Mouse (Mus musculus): ENCODE data around the gene Tubb4b.
"Not testable (repeated sequence)": the region's sequence is repeated elsewhere in the genome, so short reads cannot be mapped to it uniquely, and the experiment has no call there.

Tubb4b gene

DNA sequence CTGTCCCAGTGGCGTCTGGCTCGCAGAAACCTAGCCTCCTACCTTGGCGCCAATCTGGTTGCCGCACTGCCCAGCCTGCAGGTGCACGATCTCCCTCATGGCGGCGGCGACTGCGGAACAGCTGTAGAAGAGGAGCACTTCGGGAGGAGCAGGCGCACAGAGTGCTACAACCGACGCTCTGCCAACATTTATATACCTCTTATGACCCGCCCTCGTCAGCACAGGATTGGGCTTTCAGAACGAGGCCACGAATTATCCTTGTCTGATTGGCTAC lies at the start of gene Tubb4b:
Gene Tubb4b, minus strand, starts transcription at position 211 of the 274 bp plus-strand sequence.
- in situ Hi-C loops (cut with MboI, MseI): no loop called here

GRCm38 (mm10) chr2:25273010-25273409 lies 48.5 kb upstream of the Tubb4b start:
- in situ Hi-C loops (cut with MboI, MseI): no loop called here

GRCm38 (mm10) chr2:25272515-25272914 lies 48.0 kb upstream of the Tubb4b start:
- in situ Hi-C loops (cut with MboI, MseI): no loop called here

GRCm38 (mm10) chr2:25271827-25272511 lies 47.5 kb upstream of the Tubb4b start, which contains the start of the genes Ssna1 and Anapc2:
Gene Ssna1 (minus strand): TSS chr2:25272438.
Gene Anapc2 (plus strand): TSS chr2:25272478.
- in situ Hi-C loops (cut with MboI, MseI): no loop called here

DNA sequence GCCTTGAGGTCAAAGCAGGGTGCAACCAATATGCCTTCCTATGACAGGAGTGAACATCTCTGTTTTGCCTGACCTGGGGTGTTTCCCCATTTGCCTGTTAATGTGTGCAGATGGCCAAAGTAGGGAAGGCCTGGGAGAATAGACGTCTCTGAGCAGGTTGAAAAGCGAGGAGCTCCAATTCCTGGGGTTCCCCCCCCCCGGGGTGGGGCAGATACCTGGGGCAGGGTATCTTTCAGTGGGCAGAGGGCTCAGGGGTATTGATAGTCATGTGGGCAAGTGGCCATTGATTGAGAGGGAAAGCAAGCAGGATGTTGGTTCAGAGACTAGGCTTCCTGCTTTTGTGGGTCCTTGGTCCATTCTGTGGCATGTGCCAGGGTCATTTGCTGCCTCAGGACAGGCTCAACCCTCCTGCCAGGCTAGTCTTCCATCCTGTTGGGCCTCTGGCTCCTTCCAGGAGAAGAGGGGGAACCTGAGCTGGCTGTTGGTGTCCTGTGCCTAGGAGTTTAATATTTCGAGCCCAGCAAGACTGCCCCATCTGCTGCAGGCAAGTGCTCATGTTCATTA lies 43.3 kb upstream of the Tubb4b start:
- in situ Hi-C loops (cut with MboI, MseI): no loop called here

GRCm38 (mm10) chr2:25267241-25267640 lies 42.7 kb upstream of the Tubb4b start:
- in situ Hi-C loops (cut with MboI, MseI): no loop called here

GRCm38 (mm10) chr2:25266720-25267119 lies 42.2 kb upstream of the Tubb4b start:
- in situ Hi-C loops (cut with MboI, MseI): no loop called here

DNA sequence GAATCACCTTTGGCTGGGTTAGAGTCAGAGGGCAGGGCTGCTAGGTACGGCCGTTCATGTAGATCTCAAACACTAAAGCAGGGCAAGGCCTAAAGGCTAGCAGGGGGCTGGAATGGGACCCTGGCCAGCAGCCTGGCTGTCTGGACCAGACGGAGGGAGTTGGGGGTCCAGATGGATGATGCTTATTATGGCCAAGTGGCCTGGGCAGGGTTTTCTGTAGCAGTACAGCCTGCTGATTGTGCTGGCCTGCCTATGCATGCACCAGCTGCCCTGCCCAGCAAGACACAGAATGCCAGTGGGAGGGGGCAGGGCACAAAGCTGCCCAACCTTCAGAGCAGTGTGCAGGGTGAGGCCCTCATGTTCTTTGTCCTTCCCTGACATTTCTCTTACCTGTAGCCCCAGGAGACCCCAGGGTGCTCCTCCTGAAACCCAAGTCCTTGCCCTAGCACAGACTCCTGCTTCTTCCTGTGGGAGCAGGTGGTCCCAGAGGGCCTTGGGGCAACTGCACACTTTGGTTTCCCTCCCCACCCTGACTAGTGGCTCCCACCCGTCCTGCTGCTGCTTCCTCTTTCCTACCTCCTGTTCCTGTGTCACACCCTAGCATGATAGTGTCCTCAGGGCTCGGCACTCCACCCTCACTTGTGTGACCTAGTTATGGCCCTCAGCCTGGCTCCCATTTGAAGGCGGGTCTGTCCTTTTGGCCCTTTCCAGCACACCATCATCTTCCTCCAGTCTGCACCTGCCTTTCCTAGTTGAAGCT lies 41.6 kb upstream of the Tubb4b start:
- in situ Hi-C loops (cut with MboI, MseI): no loop called here

DNA sequence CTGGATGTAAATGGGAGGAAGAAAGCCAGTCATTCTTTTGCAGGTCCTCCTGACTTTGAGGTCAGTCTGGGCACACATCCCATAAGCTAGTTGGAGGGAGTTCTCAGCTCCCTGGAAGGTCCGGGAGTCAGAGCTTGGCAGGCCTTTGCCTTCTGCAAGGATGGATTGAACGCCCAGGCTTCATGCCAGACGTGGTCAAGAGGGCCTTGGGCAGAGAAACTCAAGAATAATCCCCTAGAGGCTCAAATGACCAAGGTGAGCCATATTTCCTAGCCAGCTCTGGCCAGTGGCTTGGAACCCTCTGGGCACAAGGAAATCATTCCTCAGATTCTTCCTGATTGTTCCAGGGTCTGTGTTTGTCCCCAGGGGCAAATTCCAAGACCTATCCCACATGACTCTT lies 40.3 kb upstream of the Tubb4b start:
- in situ Hi-C loops (cut with MboI, MseI): no loop called here

GRCm38 (mm10) chr2:25264286-25264660 lies 39.8 kb upstream of the Tubb4b start:
- in situ Hi-C loops (cut with MboI, MseI): no loop called here

DNA sequence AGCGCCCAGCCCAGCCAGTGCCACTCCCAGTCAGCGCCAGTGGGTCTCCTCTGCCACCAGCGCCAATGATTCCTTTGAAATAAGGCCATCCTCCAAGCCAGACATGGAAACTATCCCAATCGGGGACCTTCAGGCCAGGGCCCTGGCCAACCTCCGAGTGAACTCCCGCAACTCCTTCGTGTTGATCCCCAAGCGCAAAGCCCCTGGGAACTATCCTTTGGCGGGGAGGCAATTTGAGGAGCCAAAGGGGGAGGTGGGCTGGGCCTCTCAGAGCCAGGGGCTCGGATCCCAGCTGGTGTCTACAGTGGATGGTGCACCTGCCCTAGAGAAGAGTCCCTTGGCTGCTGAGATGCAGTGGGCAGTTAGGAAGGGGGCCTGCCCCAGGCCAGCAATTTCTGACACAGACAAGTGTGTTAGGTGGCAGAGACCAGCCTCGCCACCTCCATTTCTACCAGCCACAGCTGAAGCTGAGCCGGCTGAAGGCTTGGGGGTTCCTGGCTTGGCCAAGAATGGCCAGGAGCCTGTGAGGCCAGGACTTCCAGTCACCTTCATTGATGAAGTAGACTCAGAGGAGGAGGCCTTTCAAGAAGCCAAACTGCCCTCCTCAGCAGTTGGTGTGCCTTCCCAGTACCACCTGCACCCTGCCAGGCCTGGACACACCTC lies 39.3 kb upstream of the Tubb4b start:
- in situ Hi-C loops (cut with MboI, MseI): no loop called here

GRCm38 (mm10) chr2:25262795-25263622 lies 38.5 kb upstream of the Tubb4b start:
- in situ Hi-C loops (cut with MboI, MseI): no loop called here

DNA sequence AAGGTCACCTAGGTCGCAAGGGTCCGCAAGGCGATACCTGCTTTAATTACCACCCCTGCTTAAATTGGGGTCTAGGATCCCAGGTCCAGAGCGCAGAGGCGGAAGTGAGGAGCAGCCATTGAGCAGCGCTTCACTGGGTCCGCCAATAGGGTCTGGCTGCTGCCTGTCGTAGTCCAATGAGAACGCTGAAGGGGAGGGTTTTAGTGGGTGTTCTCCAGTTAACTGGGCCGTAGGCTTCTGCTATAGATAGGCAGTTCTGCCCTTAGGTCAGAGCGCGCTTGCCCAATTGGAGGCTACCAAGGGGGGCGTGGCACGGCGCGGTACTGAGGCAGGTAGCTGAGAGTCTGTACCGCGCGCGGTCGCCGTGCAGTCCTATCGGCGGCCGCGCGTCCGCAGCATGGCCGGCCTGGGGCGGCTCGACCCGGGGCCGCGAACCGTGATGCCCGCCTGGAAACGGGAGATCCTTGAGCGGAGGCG lies 37.8 kb upstream of the Tubb4b start, which contains the start of gene Tprn:
Gene Tprn, plus strand, starts transcription at position 328 of the 477 bp plus-strand sequence.
- in situ Hi-C loops (cut with MboI, MseI): no loop called here

DNA sequence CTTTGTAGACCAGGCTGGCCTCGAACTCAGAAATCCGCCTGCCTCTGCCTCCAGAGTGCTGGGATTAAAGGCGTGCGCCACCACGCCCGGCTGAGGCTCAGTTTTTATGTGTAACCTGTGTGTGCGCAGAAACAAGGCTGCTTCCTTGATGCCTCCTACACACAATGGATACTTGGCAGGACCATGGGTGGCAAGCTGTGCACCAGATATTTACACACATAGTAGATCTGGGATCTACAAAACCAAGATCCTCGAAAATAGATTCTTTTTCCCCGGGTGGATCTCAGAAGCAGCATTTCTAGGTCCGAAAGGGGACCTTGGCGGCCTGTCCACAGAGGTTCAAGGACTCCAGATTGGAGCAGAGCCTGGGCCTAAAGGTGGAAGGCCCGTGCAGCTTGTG lies 37.4 kb upstream of the Tubb4b start:
- in situ Hi-C loops (cut with MboI, MseI): no loop called here

GRCm38 (mm10) chr2:25258887-25259286 lies 34.4 kb upstream of the Tubb4b start:
- in situ Hi-C loops (cut with MboI, MseI): no loop called here

DNA sequence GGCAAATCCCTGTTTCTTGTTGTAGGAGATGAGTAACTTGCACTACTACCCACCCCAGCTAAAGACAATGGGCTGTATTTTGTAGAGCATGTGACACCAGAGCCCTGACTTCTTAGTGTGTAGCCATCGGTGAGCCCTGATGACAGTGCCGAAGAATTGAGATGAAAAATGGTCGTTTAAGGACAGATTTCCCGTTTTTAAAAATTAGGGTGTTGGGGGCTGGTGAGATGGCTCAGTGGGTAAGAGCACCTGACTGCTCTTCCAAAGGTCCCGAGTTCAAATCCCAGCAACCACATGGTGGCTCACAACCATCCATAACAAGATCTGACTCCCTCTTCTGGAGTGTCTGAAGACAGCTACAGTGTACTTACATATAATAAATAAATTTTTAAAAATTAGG lies 32.7 kb upstream of the Tubb4b start:
- in situ Hi-C loops (cut with MboI, MseI): not testable (repeated sequence)

DNA sequence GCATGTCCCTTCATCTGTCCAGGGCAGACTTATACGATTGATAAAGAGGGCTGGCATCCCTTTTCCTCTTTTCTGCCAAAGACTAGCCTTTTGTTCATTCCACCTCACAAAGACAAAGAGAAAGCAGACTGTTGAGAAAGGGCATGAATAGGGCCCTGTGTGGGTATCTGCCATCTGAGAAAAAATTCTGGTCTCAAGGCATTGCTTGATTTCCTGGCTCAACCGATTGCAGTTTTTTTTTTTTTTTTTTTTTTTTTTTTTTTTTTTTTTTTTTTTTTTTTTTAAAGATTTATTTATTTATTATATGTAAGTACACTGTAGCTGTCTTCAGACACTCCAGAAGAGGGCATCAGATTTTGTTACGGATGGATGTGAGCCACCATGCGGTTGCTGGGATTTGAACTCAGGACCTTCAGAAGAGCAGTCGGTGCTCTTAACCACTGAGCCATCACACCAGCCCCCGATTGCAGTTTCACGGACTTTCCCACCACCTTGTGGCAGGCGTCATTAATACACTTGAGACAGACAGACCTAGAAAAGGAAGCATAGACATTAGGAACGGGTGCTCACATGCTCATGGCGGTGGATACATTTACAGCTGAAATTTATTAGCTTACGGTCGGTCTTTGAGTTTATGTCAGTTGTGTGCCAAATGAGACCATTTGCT lies 32.1 kb upstream of the Tubb4b start:
- in situ Hi-C loops (cut with MboI, MseI): not testable (repeated sequence)

DNA sequence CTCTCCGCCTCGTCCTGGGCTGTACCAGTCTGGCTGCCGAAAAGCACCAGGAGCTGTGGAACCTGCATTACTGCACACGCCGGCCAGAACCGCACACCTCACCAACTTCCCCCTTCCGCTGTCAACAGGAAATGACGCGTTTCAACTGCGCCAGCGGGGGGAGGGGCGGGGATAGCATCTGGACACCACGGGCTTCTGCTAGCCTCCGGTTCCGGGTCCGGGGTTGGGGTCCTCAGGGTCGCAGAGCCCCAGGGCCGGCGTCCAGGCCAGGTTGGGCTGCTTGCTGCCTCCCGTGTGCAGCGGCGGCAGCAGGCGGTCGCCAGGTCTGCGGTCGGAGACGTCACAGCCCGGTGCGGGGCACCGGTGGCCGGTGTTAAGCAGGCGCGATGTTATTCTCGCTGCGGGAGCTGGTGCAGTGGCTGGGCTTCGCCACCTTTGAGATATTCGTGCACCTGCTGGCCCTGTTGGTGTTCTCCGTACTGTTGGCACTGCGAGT lies 30.8 kb upstream of the Tubb4b start, which contains the start of gene Tmem203:
Gene Tmem203, plus strand, starts transcription at position 156 of the 496 bp plus-strand sequence.
- in situ Hi-C loops (cut with MboI, MseI): no loop called here

DNA sequence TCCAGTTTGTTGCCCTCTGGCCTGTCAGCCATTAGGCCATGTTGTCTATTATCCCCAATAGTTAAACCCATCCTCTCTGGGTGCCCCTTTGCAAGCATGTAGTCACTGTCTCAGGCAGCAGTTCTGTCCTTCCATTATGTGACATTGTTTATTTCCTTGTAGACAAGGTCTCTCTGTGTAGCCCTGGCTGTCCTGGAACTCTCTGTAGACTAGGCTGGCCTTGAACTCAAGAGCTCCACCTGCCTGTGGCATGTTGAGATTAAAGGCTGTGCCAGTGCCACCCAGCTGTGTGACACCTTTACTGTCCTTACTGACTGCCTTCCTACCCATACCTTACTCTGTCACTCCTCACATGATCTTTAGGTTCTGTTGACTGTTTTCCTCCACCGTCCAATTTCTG lies 27.8 kb upstream of the Tubb4b start:
- in situ Hi-C loops (cut with MboI, MseI): no loop called here
